Mouse (Mus musculus) frontal cortex, postnatal 14 days (tissue): Measurements from ENCODE around the gene Spryd3.
A peak's percentile ranks its signal among the peaks of the same experiment; 100 is the strongest.

Experiments
- DNase-seq, 2 experiments: peaks; one replicate each; pipeline ENCODE4 v3.0.0; 2022; ENCODE audit warnings: low spot score in 2 of 2

Gene Spryd3

DNA sequence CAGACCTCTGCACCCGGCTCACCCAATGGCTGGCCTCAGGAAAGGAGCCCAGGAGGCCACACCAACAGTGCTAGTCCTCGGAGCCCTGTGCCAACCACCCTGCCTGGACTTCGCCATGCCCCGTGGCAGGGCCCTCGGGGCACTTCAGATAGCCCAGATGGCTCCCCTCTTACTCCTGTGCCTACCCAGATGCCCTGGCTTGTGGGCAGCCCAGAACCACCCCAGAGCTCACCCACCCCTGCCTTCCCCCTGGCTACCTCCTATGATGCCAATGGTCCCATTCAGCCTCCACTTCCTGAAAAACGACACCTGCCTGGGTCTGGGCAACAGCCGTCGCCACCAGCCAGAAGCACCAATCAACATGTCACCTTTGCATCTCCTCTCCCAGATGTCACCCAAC is 23.2 kb downstream of the Spryd3 start:
- DNase-seq, result no peak

DNA sequence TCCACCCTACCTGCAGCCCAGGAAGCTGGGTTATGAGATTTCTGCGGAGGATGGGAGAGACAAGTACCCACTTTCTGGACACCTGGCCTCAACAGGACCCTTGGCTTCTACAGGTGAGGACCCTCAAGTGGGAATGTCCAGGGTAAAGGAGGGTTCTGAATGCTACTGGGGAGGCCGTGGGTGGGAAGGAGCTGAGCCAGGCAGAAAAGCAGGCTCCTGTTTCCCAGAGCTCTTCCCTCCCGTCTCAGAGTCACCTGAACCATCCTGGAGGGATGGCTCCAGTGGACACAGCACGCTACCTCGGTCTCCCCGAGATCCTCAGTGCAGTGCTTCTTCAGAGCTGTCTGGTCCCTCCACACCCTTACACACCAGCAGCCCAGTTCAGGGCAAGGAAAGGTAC is 23.9 kb downstream of the Spryd3 start:
- DNase-seq, result no peak

DNA sequence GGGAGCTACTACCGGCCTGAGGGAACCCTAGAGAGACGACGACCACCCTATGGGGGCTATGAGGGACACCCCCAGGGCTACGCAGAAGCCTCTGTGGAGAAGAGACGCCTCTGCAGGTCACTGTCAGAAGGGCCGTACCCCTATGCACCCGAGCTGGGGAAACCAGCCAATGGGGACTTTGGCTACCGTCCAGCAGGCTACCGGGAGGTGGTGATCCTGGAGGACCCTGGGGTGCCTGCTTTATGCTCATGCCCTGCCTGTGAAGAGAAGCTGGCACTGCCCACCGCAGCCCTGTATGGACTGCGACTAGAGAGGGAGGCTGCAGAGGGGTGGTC is 24.6 kb downstream of the Spryd3 start:
- no peak for DNase-seq

DNA sequence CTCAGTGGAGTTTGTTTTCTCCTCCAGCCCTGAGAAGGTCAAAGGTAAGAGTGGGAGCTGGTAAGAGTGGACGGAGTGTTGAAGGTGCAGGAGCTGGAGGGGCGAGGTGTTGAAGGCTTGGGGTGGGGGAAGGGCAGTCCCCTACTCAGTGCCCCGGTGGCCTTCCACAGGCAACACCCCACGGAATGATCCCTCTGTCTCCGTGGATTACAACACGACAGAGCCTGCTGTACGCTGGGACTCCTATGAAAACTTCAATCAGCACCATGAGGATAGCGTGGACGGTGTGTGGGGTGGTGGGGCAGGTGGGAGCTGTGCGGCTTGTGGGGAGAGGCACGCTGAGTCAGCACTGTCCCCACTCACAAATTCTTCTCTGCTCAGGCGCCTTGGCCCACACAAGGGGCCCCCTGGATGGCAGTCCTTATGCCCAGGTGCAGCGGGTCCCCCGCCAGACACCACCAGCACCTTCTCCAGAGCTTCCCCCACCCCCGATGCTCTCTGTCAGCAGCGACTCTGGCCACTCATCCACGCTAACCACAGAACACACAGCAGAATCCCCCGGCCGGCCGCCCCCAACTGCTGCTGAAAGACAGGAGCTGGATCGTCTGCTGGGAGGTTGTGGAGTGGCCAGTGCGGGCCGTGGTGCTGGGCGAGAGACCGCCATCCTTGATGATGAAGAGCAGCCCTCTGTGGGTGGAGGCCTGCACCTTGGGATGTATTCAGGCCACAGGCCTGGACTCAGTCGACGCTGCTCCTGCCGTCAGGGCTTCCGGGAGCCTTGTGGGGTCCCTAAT is 25.1 kb downstream of the Spryd3 start:
- no peak for DNase-seq

DNA sequence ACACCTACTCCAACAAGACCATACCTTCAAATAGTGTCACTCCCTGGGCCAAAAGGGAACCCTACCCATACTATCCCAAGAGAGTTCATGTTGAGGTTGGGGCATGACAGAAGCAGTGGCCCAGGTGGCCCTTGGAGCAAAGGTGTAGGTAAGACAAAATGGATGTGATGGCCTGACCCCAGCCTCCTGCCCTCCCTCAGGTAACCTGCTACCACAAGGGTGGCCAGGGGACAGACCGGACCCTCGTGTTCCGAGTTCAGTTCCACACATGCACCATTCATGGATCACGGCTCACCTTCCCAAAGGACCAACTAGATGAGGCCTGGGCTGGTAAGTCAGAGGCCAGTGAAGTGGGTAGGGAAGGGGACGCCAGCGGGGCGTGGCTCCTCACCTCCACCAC is 25.8 kb downstream of the Spryd3 start:
- no peak for DNase-seq

DNA sequence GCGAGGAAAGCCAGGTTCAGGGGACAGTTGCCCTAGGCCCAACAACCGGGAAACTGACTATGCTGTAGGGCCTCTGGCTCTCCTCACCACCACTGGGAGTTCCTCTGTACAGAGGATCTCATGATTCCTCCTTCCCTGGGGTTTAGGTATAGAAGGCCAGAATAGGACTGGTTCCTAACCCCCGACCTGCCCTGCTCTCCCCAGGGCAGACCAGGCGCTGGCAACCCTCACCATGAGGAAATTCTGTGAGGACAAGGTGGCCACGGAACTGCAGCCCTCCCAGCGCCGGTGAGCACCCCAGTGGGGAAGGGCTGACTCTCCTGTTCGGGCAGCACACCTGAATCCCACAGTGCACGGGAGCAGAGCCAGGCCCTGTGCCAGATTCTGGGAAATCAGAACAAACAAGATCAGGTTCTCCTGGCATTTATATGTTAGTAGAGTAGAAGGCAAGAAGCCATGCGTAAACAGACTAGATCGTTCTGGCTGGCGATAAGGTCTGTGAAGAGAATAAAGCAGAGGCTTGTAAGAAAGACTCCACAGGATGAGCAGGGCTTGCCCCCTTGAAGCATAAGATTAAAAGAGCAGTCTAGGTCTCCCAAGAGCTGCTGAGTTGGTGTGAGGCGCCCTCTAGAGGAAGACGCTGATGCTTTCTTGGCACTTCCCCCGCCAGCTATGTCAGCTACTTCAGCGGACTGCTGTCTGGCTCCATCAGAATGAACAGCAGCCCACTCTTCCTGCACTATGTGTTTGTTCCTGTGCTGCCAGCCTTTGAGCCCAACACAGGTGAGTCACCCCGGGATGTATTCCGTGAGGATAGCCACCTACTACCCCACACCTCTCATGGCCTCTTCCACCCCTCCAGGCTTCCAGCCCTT is 27.1 kb downstream of the Spryd3 start:
- DNase-seq, result peak; percentile 64 to 76

DNA sequence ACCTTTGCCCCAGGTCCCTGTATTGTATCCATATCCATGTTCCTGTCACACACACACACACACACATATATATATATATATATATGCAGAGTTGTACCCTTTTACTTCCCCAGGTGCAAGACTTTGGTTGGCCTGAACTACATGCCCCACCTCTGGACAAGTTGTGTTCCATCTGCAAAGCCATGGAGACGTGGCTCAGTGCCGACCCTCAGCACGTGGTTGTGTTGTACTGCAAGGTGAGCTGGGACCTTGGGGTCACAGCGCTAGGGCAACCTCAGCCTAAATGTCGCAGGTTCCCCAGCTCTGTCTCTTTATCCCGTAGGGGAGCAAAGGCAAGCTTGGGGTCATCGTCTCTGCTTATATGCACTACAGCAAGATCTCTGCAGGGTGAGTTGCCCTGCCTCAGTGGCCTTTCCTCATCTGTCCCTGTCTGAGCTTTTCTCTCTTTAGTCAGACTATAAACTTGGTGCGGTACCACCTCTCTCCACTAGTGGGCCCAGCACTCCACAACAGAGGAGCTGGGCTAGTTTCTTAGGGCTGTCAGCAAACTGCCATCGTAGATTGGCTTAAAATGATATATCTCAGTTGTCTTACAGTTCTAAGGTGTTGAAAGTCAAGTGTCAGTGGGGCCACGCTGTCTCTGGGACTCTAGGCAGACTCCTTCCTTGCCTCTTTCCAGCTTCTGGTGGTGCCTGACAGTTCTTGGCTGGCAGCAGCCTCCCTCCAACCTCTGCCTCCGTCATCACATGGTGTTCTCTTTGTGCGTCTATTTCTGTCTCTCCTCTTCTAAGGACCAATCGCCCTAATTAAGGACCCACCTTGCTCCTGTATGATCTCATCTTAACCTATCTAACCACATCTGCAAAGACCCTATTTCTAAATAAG is 28.1 kb downstream of the Spryd3 start:
- DNase-seq, result peak in 1 of 2 experiments; percentile 69

DNA sequence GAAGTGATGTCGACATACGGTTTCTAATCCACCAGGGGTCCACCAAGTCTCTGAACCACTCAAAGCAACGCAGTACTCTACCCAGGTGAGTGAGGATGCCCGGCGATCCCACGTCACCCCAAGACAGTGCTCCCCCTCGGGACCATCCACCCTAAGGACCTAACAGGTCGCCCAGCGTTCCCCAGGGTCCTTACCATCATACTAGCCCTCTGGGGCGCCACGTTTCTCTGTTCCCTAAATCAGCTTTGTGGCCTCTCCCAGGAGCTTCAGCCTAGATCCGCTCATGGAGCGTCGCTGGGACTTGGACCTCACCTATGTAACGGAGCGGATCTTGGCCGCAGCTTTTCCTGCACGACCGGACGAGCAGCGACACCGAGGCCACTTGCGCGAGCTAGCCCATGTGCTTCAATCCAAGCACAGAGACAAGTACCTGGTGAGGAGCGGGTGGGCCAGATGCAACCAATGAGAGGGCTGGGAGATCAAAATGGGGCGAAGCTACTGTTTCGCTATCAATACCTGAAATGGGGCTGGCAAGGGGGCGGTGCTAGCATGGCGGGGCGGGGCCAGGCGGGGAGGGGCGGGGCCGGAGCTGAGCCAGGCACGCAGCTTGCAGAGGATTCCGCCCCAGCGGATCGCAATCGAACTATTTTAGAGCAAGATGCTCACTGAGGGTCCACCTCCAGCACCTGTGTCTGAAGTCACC is 29.1 kb downstream of the Spryd3 start:
- no peak for DNase-seq

DNA sequence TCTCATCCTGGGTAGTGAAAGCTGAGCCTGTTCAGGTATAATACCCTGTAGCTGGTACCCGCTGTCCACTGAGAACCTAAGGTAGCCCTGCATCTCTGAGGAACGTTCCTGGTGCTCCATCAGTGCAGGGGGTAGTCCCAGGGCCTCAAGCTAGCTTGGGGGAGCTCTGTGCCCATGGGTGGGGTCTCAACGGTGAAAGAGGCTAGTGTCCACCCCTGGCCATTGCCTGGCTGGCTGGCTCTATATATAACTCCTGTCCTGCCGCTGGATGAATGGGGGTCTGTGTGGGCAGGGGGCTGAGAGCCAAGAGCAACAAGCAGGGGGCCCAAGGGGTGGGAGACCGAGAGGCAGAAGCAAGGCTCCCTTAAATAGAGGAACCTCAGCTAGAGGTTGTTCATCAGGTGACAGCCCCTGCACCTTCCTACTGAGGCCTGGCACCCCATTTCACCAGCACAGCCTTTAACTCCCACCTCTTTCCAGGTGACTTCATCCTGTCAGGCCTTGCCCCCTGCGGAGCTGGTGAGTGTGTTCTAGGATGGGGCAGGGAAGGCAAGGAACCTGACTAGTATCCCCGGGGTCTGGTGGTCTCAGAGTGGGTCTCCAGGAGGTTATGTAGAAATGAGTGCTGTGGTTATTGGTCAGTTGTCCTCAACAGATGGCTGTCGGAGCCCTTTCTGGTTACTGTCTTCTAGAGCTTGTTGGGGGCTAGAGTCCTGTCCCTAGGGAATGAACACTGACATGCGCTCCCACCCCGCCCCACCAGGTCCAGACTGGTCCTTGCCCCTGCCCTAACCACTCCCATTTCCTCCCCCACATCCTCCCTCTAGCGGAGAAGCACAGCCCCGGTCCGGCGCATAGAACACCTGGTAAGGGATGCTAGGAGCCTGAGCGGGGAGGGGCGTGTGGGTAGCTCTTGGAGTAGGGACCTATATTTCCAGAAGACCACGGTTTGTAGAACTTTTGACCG is 30.0 kb downstream of the Spryd3 start:
- DNase-seq, result no peak

DNA sequence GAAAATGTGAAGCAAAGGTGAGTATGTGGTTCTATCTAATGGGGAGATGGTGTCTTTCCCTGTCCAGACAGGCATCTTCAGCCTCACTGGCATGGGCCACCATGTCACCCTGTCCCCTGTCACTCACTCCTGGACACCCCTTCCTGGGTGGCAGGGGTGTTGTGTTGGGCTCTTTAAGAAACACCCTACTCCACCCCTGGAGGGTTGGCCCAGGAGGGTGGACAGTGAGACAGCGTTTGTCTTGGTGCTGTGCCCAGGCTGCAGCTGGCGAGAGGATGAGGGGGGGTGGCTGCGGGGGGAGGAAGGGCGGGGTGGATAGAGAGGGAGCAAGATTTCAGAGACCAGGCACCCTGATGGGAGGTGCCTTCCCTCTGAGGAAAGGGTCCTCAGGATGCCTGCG is 30.7 kb downstream of the Spryd3 start:
- DNase-seq, result no peak

DNA sequence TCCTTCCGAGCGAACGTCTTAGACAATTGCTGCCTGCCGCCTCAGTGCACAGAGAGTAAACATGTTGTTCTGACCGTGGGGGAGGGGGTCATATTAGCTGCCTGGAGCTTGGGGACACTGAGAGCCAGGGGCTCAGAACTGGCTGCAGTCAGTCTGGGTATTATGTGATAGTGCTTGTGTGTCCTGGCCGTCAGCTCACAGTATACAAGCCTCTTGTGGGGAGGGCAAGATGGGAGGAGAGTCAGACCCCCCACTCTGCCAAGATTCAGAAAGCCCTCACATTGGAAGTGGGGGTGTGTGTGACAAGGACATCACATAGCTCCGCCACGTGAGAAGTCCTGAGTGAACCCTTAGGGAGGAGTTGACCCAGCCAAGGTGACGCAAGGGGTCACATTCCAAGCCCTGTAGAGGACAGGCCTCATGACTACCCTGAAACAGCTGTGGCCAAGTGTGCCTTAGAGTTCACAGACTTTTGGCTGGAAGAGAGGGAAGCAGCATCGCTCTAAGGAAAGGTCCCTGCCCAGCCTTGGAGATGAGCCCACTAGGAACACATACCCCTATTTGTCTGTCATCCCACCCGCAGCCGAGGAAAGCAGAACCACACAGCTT is 32.0 kb downstream of the Spryd3 start:
- peak in 1 of 2 experiments; percentile 24 for DNase-seq

DNA sequence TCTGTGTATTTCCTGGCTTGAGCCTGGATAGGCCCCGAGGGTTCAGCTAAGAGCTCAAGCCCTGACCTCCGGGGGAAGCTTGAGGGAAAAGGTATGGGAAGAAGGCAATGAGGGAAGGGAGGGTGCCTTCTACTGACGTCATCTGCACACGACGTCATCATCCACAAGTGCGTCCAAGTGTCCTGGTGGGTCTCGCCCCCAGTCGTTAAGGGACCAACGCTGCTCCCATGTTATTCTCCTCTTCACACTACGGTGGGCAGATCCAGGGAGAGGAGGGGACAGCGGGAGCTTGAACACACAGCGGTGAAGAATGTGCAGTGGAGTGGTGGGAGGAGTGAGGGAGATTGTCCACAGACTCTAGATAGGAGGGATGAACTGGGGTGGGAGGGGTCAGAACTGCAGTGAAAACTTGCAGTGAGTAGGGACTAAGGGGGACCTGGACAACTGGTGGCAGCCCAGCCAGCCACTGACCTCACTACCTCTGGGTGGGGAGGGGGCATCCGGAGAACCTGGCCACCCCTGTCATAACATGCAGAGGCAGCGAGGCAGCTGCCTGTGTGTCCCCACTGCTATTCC is 32.6 kb downstream of the Spryd3 start:
- no peak for DNase-seq

DNA sequence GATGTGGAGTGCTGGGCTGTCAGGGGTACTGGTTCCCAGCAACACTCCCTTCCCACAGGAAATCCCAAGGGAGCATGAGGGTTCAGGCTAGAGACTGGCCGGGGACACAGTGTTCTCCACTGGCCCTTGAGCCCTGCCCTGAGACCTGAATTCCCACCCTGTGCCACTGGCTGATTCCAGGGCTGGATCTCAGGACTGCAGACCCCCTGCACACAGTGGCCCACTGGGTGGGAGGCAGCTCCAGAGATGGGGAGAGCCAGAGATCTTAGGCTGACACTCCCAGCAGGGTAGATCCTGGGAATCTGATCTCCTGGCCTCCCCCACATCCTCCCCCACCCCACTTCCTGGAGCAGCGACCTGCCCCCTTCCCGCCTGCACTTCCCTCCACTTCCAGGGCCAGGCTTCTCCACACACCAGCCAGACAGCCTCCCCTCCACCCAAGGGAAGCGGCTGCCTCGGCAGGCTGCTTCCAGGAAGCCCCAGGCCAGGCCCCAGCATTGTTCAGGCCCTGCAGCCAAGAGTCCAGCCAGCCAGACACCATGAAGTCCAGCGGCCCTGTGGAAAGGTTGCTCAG is 33.4 kb downstream of the Spryd3 start:
- no peak for DNase-seq

DNA sequence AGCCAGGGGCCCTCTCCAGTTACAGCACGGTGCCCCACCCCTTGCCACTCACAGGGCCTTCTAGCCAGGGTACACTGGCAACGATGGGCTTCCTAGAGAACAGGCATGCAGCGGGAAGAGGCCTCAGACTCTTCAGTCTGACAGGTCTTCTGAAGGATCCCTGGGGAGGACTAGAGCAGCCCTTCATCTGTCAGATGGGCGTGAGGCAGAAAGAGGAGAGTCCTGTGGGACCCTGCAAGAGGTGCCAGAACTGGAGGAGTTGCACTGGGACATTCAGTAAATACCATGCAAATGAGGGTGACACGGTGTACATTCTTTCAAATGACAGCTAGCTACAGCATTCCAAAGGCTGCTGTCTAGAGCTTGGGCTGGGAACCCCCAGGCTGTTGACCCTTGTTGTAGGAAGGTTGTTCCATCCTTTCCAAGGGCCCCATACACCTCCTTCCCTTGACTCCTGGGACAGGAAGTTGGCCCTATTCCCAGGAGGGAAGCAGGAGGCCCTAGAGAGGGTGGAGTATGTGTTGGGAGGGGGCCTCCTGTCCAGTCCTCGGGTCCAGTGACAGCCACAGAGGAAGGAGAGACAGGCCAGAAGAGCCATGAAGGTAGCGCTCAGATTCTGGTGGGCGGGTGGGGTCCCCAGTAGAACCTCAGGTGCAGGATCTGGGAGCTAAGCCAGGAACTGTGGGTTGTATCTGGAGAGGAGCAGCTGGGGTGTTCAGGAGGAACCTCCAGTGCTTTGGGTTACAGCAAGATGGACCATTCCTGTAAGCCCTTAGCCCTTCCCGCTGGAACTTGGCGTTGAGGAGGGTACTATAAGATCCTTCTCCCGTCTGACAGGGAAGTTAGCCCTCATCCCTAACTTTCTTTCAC is 34.1 kb downstream of the Spryd3 start:
- no peak for DNase-seq

DNA sequence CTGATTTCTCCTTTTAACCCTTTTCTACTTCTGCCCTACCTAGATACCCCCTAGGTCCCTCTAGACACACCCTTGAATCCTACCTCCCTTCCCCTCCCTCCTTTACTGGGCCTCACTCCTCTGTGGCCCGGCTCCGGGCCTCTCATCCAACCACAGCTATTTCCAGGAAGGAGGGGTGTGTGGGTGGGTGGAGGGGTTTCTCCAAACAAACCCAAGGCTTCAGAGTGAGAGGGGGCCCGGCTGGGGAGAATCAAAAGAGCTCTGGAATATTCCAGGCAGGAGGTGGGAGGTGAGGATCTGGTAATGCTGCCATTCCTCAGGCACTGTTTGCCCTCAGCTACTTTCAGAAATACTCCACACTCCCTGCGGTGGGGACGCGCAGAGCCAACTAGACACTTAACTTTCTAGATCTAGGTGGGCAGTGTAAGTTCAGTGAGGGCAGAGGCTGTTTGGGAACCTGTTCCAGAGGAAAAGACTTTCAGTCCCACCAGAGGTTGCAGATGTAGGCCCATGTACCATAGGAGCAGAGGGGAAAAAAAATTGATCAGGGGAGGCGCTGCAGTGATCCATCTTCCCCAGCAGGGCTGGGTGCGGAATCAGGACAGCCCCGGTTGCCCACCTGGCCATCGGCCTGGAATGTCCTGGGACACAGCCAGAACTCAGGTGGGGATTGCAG is 34.9 kb downstream of the Spryd3 start:
- peak in 1 of 2 experiments; percentile 18 for DNase-seq

DNA sequence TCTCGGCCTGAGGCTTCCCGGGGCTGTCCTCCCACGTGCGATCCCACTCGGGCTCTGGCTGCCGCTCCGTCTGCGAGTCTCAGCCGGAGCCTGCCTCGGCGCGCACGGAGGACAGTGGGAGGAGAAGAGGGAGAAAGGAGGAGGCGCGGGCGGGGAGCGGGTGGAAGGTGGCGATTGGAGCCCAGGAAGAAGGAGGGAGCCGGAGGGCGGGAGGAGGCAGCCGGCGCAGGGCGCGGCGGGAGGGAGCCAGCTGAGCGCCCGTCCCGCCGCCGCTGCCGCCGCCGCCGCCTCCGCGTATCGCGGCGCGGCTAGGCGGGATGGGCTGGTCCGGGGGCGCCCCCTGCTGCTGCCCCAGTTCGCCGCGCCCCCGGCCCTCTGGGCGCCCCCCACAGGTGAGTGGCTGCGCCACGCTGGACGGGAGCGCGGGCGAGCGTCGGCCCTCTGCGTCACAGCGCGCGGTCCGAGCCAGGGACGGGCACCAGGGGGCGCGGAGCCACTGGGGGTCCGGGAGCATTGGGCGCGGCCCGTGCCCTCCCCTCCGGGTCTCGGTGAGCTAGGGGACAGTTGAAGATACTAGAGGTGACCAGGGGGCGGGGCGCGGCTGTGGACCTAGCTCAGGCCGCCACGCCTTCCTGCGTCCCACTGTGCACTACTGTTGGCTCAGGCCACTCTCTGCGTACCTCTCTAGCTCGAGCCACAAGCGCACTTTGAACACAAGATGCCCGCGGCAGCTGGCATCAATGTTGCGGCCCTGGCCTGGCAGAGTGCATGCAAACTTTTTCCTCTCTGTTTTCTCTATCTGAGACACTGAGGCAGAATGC is 35.7 kb downstream of the Spryd3 start, which contains the start of gene Tns2:
Gene Tns2, plus strand, starts transcription at position 253 of the 821 bp plus-strand sequence.
- peak in 1 of 2 experiments; percentile 49 for DNase-seq

DNA sequence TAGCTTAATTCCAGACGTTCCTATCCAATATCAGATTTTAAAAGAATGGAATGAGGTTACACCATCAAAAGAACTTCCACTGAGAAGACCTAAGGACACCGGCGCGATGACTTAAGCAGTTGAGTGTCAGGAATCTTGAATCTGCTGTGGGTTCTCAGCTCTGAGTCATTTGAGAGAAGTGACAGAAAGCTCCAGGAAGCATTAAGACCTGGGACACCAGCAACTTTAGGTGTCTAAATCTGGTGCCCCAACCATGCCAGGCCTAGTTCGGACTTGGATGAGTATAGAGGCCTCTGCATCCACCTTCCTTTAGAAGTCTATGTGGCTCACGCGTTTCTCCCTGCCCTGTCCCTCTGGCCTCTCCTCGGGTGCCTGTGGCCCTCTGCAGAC is 36.3 kb downstream of the Spryd3 start:
- DNase-seq, result no peak
